Mouse (Mus musculus) gonadal fat pad, adult 2 months (tissue): ENCODE measurements around the gene Nek7. TPM values are rescaled to one million over a fixed set of nuclear protein-coding genes. Genes with fewer than 3 reads are reported as not detected.

Source experiments
- DNase-seq: peaks from one replicate; pipeline ENCODE4 v3.0.0-alpha.2; 2012; ENCODE audit warnings: low read depth
- polyA plus RNA-seq: library from polyadenylated mRNA; depleted of rRNA; stranded (reverse); fragments of >200 nt; gene quantifications from 2 replicates; pipeline ENCODE4 v1.2.3, GENCODE M21; 2012; rRNA removed

The Nek7 gene
- polyA plus RNA-seq, 1 experiment, result 15.1 TPM

GRCm38 (mm10) chr1:138510566-138510965 is 109.4 kb downstream of the Nek7 start:
- no peak for DNase-seq

- no peak for DNase-seq
Observed at GRCm38 (mm10) chr1:138507446-138508043, 112.4 kb downstream of the Nek7 start.

GRCm38 (mm10) chr1:138507014-138507413 is 112.9 kb downstream of the Nek7 start:
- DNase-seq, result no peak

- no peak for DNase-seq
Observed at GRCm38 (mm10) chr1:138504228-138504627, 115.7 kb downstream of the Nek7 start.

- no peak for DNase-seq
Observed at GRCm38 (mm10) chr1:138500691-138501090, 119.2 kb downstream of the Nek7 start.

GRCm38 (mm10) chr1:138500155-138500554 is 119.8 kb downstream of the Nek7 start:
- DNase-seq, result no peak

GRCm38 (mm10) chr1:138499461-138499860 is 120.5 kb downstream of the Nek7 start:
- no peak for DNase-seq

GRCm38 (mm10) chr1:138491382-138492097 is 128.4 kb downstream of the Nek7 start:
- DNase-seq, result peak; percentile 51

GRCm38 (mm10) chr1:138487569-138487968 is 132.4 kb downstream of the Nek7 start:
- no peak for DNase-seq

- DNase-seq, result no peak
Observed at GRCm38 (mm10) chr1:138480694-138481093, 139.2 kb downstream of the Nek7 start.

- no peak for DNase-seq
Observed at GRCm38 (mm10) chr1:138465352-138465751, 154.6 kb downstream of the Nek7 start.

- no peak for DNase-seq
Observed at GRCm38 (mm10) chr1:138461425-138461824, 158.5 kb downstream of the Nek7 start.

GRCm38 (mm10) chr1:138449476-138449851 is 170.5 kb downstream of the Nek7 start:
- no peak for DNase-seq

- no peak for DNase-seq
Observed at GRCm38 (mm10) chr1:138448635-138449475, 171.1 kb downstream of the Nek7 start.

- no peak for DNase-seq
Observed at GRCm38 (mm10) chr1:138446846-138447245, 173.1 kb downstream of the Nek7 start.

Other genes starting within 250 kb of the Nek7 start
- gene Lhx9, start 228.4 kb upstream of the Nek7 start, polyA plus RNA-seq, result 0.20 and 0.44 TPM in 2 replicates
- 30.1 and 31.3 TPM in 2 replicates for gene 2310009B15Rik, start 236.7 kb upstream of the Nek7 start, polyA plus RNA-seq